Mouse (Mus musculus): ENCODE measurements around the gene Xylt1.

The Xylt1 gene

DNA sequence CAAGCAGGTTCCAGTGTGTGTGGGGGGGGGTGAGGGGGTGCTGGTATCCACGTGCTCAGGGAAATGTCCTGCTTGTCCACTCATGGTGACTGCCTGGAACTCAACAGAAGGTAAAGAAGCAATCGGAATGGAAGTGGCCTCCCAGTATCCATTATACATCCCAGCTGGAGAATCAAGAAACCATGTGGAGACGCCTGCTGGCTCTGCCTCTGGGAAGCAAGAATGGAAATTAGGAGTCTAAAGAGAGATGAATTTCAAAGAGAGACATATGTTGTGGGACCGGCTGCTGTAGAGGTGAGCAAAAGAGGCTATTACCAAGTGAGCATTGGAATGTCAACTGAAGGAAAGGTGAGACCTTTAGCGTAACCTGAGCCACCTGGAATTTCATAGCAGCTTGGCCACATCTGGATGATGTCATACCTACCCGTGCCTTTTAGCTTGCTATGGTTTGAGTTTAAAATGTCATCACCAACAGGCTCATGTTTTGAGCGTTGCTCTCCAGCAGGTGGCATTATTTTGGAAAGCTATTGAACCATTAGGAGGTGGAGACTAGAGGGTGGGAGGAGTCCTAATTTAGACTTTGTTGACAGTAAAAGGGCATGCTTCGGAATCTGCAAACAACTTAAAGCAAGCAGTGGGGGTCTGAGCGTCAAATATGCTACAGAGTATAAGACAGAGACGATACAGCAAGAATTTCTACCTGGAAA lies 329.3 kb downstream of the Xylt1 start:
- DNase-seq (ENCODE audit: low spot score): no peak

GRCm38 (mm10) chr7:117716876-117717408 lies 336.2 kb downstream of the Xylt1 start:
- no peak for DNase-seq (ENCODE audit: low spot score)

DNA sequence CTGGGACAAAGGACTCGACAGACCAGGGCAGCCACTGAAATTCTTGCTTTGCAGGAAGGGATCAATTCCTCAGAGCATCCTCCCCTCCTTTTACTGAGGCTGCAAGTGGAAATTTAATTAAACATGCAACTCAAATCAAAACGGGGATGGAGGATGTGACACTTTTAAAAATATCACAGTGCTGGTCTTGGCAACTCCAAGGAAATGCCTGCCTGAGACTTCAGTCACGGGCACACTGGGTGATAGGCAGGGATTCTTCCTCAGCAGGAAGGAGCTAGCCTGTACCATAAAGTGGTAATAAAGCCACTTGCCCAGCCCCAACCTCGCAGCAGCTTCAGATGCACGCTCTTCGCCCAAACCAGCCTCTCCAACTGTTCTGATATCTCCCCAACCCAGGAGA lies 339.6 kb downstream of the Xylt1 start:
- DNase-seq (ENCODE audit: low spot score): no peak

Measured in lung, postnatal 25 days (tissue).